Mouse (Mus musculus) megakaryocyte, embryonic 14.5 days (primary cell): ENCODE data around the gene Krt26.

Source experiments
- FLI1 ChIP-seq: IDR thresholded peaks from 2 replicates; pipeline ENCODE4 v1.6.1; 2012; ENCODE audit warnings: low read length, inconsistent platforms, mixed read lengths
- GATA1 ChIP-seq: IDR thresholded peaks from 3 replicates; pipeline ENCODE4 v1.6.1; 2012; ENCODE audit warnings: mixed read lengths, low read length, inconsistent platforms, borderline replicate concordance

GRCm38 (mm10) chr11:99374803-99375202 is 37.0 kb upstream of the Krt26 start, which contains the start of gene Krt28:
- TF ChIP-seq GATA1 (no peak), FLI1 (no peak)
